Mouse (Mus musculus): ENCODE data around the gene Atg9a. TPM values are rescaled to one million over a fixed set of nuclear protein-coding genes. Genes with fewer than 3 reads are reported as not detected.
A peak's percentile ranks its signal among the peaks of the same experiment; 100 is the strongest.

Gene Atg9a
- polyA plus RNA-seq, 1 experiment from 2014 or later, result 27.6 TPM

DNA sequence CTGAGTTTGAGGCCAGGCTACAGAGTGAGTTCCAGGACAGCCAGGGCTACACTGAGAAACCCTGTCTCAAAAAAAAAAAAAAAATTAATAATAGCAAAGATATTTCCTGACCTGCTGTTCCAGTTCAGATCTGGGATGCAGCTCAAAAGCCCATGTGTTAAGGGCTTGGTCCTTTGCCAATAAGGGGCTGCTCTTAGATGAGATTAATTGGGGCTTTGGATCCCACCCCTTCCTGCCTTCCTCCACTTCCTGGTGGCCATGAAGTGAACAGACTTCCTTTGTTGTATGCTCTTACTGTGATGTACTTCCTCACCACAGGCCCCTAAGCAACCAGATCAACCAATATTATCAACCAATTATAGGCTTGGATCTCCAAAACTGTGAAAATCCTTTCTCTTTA, 4.9 kb downstream of the Atg9a start:
- Histone ChIP-seq H3K4me3 (no peak overlapping the region), H3K4me2 (no peak overlapping the region), H3K9ac (no peak overlapping the region), H3K4me1 (peaks cover 9% of the 10 kb centered on the region), H3K36me3 (peaks cover 45% of the 10 kb centered on the region), H3K27me3 (no peaks in the 10 kb centered on the region), H3K27ac (no peak overlapping the region), H3K9me3 (no peaks in the 10 kb centered on the region)
- no peak for ATAC-seq (ENCODE audit: borderline replicate concordance, extremely low read depth, low FRiP score, low TSS enrichment)

DNA sequence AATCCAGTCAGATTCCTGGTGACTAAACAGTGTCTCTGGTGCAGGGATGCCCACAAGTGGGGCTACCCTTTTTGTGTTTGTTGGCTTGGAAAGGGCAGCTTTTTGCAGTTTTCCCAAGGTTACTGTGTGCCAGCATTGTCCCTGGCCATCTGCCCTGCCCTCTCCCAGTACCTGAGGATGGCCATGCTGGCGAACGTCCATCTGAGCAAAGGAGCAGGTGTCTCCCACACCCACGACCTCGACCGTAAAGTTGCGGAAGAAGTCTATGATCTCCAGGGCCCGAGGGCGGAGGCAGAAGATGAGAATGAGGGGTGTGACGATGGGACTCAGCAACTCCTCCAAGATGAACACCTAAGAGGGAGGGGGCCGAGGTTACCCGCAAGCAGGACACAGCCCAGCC, 6.5 kb downstream of the Atg9a start:
- Histone ChIP-seq H3K27me3 (no peaks in the 10 kb centered on the region), H3K27ac (no peak overlapping the region), H3K4me1 (peaks cover 6% of the 10 kb centered on the region), H3K9me3 (no peaks in the 10 kb centered on the region), H3K9ac (no peak overlapping the region), H3K4me3 (no peak overlapping the region), H3K4me2 (no peak overlapping the region), H3K36me3 (peaks cover 45% of the 10 kb centered on the region)
- WGBS, result 89% methylated on average over 11 of the region's 11 CpGs
- no peak for ATAC-seq (ENCODE audit: borderline replicate concordance, extremely low read depth, low FRiP score, low TSS enrichment)

DNA sequence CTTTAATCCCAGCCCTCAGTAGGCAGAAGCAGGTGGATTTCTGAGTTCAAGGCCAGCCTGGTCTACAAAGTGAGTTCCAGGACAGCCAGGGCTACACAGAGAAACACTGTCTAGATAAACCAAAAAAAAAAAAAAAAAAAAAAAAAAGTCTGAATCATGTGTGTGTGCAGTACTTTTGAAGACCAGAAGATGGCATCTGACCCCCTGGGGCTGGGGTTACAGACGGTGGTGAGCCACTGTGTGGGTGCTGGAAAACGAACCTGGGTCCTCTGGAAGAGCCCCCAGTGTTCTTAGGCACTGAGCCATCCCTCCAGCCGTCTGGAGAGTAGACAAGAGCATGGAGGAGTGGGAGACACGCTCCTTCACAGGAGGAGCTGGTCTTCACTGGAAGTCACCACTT, 9.8 kb downstream of the Atg9a start:
- Histone ChIP-seq H3K27ac (no peak overlapping the region), H3K27me3 (no peaks in the 10 kb centered on the region), H3K4me3 (no peak overlapping the region), H3K36me3 (peaks cover 37% of the 10 kb centered on the region), H3K4me2 (no peak overlapping the region), H3K9me3 (no peaks in the 10 kb centered on the region), H3K9ac (no peak overlapping the region), H3K4me1 (peaks cover 17% of the 10 kb centered on the region)
- no peak for ATAC-seq (ENCODE audit: borderline replicate concordance, extremely low read depth, low FRiP score, low TSS enrichment)
- 69% methylated on average over 4 of the region's 4 CpGs for WGBS

DNA sequence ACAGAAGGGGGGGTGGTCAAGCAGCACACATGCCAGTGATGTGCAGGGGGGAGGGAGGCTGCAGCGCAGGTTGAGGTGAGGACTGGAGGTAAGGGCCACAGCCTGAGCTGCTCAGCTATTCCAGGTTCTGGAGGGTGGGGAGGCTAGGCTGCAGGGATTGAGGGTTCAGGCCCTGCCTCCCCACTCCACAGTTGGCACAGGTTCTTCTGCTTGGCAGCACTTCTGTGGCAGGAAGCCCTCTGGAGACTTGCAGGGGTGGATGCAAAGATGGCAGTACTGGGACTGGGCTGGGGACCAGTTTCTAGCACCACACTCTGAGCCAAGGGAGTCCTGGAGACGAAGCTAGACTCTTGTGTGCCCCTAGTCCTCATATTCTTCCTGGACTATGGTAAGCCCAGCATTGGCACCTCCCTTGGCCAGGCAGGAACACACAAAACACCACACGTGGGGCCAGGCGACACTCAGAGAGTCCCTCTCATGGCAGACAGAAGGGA, 10.6 kb downstream of the Atg9a start:
- no peak overlapping the region for H3K4me3 ChIP-seq
- no peaks in the 10 kb centered on the region for H3K27me3 ChIP-seq
- peaks cover 37% of the 10 kb centered on the region for H3K36me3 ChIP-seq
- no peaks in the 10 kb centered on the region for H3K9me3 ChIP-seq
- 78% methylated on average over 4 of the region's 4 CpGs for WGBS
- H3K4me2 ChIP-seq, result no peak overlapping the region
- peaks cover 17% of the 10 kb centered on the region for H3K4me1 ChIP-seq
- H3K9ac ChIP-seq, result no peak overlapping the region
- no peak for ATAC-seq (ENCODE audit: borderline replicate concordance, extremely low read depth, low FRiP score, low TSS enrichment)
- no peak overlapping the region for H3K27ac ChIP-seq

DNA sequence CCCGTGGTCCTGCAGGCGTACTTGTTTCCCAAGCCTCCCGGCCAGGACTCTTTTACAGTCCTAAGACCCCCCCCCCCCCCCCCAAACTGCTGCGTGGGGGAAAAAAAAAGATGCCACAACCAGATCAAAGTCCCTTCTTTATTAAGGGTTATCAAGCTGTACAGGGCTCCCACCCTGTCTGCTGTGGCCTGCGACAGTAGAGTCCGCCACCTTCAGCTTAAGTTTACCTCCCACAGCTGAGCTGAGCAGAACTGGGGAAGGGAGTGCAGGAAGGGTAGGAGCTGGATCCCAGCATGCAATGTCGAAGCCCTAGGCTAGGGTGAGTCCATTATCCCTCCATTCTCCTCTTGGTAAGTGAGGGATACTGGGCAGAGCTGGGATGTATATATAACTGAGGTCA, 11.3 kb downstream of the Atg9a start:
- Histone ChIP-seq H3K27me3 (no peaks in the 10 kb centered on the region), H3K4me1 (peaks cover 17% of the 10 kb centered on the region), H3K9ac (no peak overlapping the region), H3K27ac (no peak overlapping the region), H3K4me3 (peak overlapping the region; percentile 66), H3K9me3 (no peaks in the 10 kb centered on the region), H3K4me2 (peak overlapping the region; percentile 98), H3K36me3 (peaks cover 30% of the 10 kb centered on the region)
- no peak for ATAC-seq (ENCODE audit: borderline replicate concordance, extremely low read depth, low FRiP score, low TSS enrichment)
- WGBS, result 26% methylated on average over 7 of the region's 7 CpGs

DNA sequence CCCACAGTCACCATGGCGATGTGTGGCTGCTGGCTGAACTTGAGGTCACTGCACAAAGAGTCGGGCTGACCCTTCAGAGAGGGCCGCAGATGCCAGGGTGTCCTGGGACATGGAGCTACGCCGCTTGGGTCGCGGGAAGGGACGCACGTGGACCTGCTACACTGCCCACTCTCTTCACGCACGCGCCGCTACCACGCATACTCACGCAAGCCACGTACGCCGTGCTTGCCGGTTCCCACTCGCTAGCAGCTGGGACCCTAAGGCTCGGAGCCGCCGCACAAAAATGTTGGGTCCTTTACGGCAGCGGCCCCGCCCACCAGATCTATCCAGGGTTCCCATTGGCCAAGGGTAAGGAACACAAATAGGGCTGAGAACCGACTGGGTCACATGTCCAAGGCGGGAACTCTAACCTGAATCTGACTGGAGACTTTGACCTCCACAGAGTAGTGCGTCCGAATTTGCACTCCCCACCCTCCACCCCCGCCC, 11.8 kb downstream of the Atg9a start, which contains the start of gene Abcb6:
TSS of gene Abcb6 (minus strand) at position 288 of the 486 bp plus-strand sequence.
- peak; percentile 85 for ATAC-seq (ENCODE audit: borderline replicate concordance, extremely low read depth, low FRiP score, low TSS enrichment)
- H3K27me3 ChIP-seq, result no peaks in the 10 kb centered on the region
- H3K4me2 ChIP-seq, result peak within 1 kb of the TSS; percentile 98
- H3K27ac ChIP-seq, result peak within 1 kb of the TSS; percentile 44; the same call in 1 of the 2 replicates
- H3K9ac ChIP-seq, result peak within 1 kb of the TSS; percentile 49
- peaks cover 17% of the 10 kb centered on the region for H3K4me1 ChIP-seq
- under 1% methylated on average over 31 of the region's 31 CpGs for WGBS
- H3K9me3 ChIP-seq, result no peaks in the 10 kb centered on the region
- peak within 1 kb of the TSS; percentile 66 for H3K4me3 ChIP-seq
- H3K36me3 ChIP-seq, result peaks cover 30% of the 10 kb centered on the region

DNA sequence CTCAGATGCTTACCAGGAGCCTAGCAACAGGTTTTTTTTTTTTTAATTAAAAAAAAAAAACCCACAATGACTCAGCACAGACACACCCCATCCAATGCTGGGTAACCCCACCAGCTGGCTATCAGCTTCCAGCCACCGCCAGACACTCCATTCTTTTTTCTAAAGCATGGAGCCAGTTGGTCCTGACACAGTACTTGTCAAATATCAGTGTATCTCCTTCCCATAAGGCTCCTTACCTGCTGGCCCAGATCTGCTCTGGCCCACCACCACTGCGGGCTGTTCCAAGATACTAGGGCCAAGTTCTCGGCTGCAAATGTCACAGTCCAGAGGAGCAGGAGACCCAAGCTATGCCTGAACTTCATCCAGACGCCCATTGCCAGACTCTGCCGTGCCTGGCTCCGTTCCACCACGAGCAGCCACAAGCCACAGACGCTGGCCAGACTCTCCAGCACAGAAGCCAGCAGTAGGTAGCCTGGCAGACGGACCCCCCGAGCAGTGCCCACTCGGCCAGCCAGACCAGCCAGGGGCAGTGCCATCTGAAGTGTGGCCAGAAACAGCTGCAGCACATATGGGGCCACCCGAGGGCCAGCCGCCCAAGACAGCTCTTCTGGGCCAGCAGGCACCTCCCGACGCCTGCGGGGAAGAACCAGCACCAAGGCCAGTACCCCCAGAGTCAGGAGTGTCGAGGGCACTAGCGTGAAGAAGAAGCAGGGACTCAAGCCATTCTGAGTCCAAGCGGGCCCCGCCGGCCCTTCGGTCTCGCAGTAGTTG, 12.5 kb downstream of the Atg9a start:
- WGBS, result 5% methylated on average over 23 of the region's 23 CpGs
- H3K27ac ChIP-seq, result peak overlapping the region; percentile 44; the same call in 1 of the 2 replicates
- H3K36me3 ChIP-seq, result peaks cover 24% of the 10 kb centered on the region; the same call in 1 of the 2 replicates
- peak overlapping the region; percentile 49 for H3K9ac ChIP-seq
- H3K4me2 ChIP-seq, result peak overlapping the region; percentile 98
- H3K4me3 ChIP-seq, result peak overlapping the region; percentile 66
- no peaks in the 10 kb centered on the region for H3K9me3 ChIP-seq
- no peaks in the 10 kb centered on the region for H3K27me3 ChIP-seq
- peaks cover 17% of the 10 kb centered on the region for H3K4me1 ChIP-seq
- ATAC-seq (ENCODE audit: borderline replicate concordance, extremely low read depth, low FRiP score, low TSS enrichment), result peak; percentile 50

DNA sequence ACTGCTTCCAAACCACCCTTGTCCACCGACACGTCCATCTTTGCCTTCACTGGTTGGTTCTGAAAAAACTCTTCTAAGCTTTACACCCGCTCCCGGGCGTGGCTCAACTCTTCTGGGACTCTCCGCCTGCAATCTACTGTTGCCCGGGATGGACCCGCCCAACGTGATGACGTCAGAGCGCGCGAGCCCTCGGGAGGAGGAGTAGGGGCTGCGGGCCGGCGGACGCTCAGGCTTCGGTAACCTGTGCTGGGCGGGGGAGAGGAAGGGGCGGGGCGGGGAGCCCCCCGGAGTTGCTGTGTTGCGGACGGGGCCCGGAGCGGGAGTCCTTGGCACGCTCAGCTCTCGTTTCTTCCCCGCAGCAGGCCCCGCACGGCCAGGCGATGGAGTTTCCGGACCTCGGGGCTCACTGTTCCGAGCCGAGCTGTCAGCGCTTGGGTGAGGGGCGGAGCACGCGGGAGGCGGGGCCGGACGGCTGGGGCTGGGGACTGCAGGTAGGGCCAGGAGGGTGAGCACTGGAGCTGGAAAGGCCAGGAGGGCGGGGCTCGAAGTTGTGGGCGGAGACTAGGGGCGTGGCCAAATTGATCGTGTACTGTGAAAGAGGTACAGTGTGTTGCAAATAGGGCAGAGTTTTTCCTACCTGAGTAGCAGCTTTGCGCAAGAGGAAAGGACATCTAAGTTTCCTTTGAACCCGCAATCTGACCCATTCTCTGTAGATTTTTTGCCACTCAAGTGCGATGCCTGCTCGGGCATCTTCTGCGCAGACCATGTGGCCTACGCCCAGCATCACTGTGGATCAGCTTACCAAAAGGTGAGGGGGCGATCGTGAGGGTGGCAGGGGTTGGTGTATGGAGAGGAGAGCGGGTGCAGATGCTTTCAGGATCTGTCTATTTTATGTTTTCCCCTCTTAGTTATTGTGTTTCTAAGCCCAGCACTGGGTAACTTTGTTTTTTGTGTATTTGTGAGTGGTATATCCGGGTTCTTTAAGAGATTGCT, 23.2 kb downstream of the Atg9a start, which contains the start of gene Zfand2b:
TSS of gene Zfand2b (plus strand) at position 175 of the 993 bp plus-strand sequence.
- peak within 1 kb of the TSS; percentile 85 for H3K4me2 ChIP-seq
- peaks cover 15% of the 10 kb centered on the region for H3K4me1 ChIP-seq
- 2% methylated on average over 57 of the region's 59 CpGs for WGBS
- no peaks in the 10 kb centered on the region for H3K27me3 ChIP-seq
- peak within 1 kb of the TSS; percentile 94 for H3K27ac ChIP-seq
- no peaks in the 10 kb centered on the region for H3K9me3 ChIP-seq
- H3K4me3 ChIP-seq, result peak within 1 kb of the TSS; percentile 98
- peak within 1 kb of the TSS; percentile 81 for H3K9ac ChIP-seq
- peaks cover 33% of the 10 kb centered on the region for H3K36me3 ChIP-seq
- peak; percentile 99 for ATAC-seq (ENCODE audit: borderline replicate concordance, extremely low read depth, low FRiP score, low TSS enrichment)

DNA sequence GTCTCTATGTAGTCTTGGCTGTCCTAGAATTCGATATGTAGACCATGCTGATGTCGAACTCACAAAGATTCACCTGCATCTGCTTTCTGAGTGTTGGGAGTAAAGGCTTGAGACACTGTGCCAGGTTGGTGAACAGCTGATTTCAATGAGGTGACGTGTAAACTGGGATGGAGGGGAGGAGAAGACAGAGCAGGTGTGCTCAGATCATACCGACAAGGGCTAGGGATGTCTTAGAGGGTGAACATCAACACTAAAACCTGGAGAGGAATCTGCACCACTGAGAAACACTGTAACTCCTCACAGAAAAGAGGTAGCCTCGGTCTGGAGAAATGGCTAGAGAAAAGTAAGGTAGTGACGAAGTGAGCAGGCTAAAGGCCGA, 23.9 kb downstream of the Atg9a start:
- peak overlapping the region; percentile 98 for H3K4me3 ChIP-seq
- no peaks in the 10 kb centered on the region for H3K9me3 ChIP-seq
- H3K36me3 ChIP-seq, result peaks cover 29% of the 10 kb centered on the region
- peaks cover 15% of the 10 kb centered on the region for H3K4me1 ChIP-seq
- peak overlapping the region; percentile 81 for H3K9ac ChIP-seq
- peak overlapping the region; percentile 85 for H3K4me2 ChIP-seq
- 0 out of 2 replicates have a peak overlapping the region, but pooled peaks have one; percentile 94 for H3K27ac ChIP-seq
- ATAC-seq (ENCODE audit: borderline replicate concordance, extremely low read depth, low FRiP score, low TSS enrichment), result peak; percentile 24
- no peaks in the 10 kb centered on the region for H3K27me3 ChIP-seq
- WGBS, result 3% methylated on average over 7 of the region's 7 CpGs

DNA sequence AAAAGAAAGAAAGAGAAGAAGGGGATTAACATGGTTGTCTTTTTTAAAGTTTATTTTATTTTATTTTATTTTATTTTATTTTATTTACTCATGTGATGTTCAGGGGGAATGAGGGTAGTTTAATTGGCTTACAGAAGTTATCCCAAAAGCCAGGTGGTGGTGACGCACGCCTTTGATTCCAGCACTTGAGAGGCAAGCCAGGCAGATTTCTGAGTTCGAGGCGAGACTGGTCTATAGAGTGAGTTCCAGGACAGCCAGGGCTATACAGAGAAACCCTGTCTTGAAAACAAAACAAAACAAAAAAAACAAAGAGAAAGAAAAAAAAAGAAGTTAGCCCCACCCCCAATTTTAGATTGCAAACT, 31.8 kb downstream of the Atg9a start:
- Histone ChIP-seq H3K27ac (no peak overlapping the region), H3K9ac (no peak overlapping the region), H3K4me2 (no peak overlapping the region), H3K9me3 (no peaks in the 10 kb centered on the region), H3K36me3 (no peaks in the 10 kb centered on the region), H3K4me3 (no peak overlapping the region), H3K4me1 (no peaks in the 10 kb centered on the region), H3K27me3 (no peaks in the 10 kb centered on the region)
- ATAC-seq (ENCODE audit: borderline replicate concordance, extremely low read depth, low FRiP score, low TSS enrichment), result no peak
- 71% methylated on average over 4 of the region's 4 CpGs for WGBS

DNA sequence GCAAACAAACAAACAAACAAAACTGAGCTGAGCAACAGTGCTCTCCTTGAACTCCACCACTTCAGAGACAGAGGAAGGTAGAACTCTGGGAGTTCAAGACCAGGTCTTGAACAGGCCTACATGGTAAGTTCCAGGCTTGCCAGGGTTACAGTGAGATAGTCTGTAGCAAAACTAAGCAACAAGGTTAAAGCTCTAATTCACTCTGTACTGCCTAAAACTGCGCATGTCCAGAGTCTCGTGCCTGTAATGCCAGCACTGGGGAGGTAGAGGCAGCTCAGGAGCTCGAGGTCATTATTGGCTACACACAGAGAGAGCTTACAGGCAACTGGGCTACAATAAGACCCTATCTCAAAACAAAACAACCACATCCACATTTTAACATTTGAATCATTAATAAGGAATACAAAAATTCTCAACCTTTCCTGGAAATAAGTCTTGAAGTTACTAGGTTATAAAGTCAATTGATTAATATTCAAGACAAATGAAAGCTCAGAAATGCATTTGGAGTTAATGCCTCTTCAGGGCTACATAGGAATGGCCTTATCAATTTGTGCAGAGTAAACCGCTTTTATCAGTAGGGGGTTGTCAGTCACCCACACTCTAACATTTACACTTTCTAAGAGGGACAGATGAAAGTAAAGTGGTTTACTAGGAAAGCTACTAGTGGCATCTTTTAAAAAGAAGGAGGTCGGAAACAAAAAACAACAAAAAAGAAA, 32.3 kb downstream of the Atg9a start:
- no peak for ATAC-seq (ENCODE audit: borderline replicate concordance, extremely low read depth, low FRiP score, low TSS enrichment)
- no peaks in the 10 kb centered on the region for H3K9me3 ChIP-seq
- H3K36me3 ChIP-seq, result no peaks in the 10 kb centered on the region
- 45% methylated on average over 5 of the region's 5 CpGs for WGBS
- no peaks in the 10 kb centered on the region for H3K4me1 ChIP-seq
- no peak overlapping the region for H3K4me2 ChIP-seq
- no peaks in the 10 kb centered on the region for H3K27me3 ChIP-seq
- no peak overlapping the region for H3K9ac ChIP-seq
- H3K27ac ChIP-seq, result no peak overlapping the region
- no peak overlapping the region for H3K4me3 ChIP-seq
